Mouse (Mus musculus) lung, postnatal 25 days (tissue): ENCODE results near the gene Pstpip1.

Source experiments
- DNase-seq: peaks from one replicate; pipeline ENCODE4 v3.0.0; 2022; ENCODE audit warnings: low spot score

Pstpip1 gene

GRCm38 (mm10) chr9:56151745-56152481 lies 62.2 kb downstream of the Pstpip1 start:
- DNase-seq = peak; percentile 14

- no peak for DNase-seq
Measured at GRCm38 (mm10) chr9:56152482-56153007, 62.8 kb downstream of the Pstpip1 start.

- DNase-seq = no peak
Measured at GRCm38 (mm10) chr9:56154572-56154971, 64.8 kb downstream of the Pstpip1 start.

GRCm38 (mm10) chr9:56158077-56158476 lies 68.3 kb downstream of the Pstpip1 start:
- DNase-seq = no peak

GRCm38 (mm10) chr9:56159456-56159855 lies 69.7 kb downstream of the Pstpip1 start:
- DNase-seq = no peak

GRCm38 (mm10) chr9:56160341-56161141 lies 70.8 kb downstream of the Pstpip1 start:
- peak; percentile 85 for DNase-seq

- DNase-seq = no peak
Measured at GRCm38 (mm10) chr9:56165377-56165776, 75.6 kb downstream of the Pstpip1 start, which contains the start of gene Tspan3. Gene Tspan3, minus strand, starts transcription at chr9:56165477.

- DNase-seq = no peak
Measured at GRCm38 (mm10) chr9:56166161-56166560, 76.4 kb downstream of the Pstpip1 start.

- no peak for DNase-seq
Measured at GRCm38 (mm10) chr9:56167690-56168089, 77.9 kb downstream of the Pstpip1 start.

GRCm38 (mm10) chr9:56175316-56175715 lies 85.6 kb downstream of the Pstpip1 start:
- no peak for DNase-seq

- no peak for DNase-seq
Measured at GRCm38 (mm10) chr9:56177354-56177753, 87.6 kb downstream of the Pstpip1 start.
